Mouse (Mus musculus): Measurements from ENCODE around the gene Lrrk1. TPM values are rescaled to one million over a fixed set of nuclear protein-coding genes. Genes with fewer than 3 reads are reported as not detected.

The Lrrk1 gene
- polyA plus RNA-seq, 1 experiment from 2014 or later = 4.7 TPM

DNA sequence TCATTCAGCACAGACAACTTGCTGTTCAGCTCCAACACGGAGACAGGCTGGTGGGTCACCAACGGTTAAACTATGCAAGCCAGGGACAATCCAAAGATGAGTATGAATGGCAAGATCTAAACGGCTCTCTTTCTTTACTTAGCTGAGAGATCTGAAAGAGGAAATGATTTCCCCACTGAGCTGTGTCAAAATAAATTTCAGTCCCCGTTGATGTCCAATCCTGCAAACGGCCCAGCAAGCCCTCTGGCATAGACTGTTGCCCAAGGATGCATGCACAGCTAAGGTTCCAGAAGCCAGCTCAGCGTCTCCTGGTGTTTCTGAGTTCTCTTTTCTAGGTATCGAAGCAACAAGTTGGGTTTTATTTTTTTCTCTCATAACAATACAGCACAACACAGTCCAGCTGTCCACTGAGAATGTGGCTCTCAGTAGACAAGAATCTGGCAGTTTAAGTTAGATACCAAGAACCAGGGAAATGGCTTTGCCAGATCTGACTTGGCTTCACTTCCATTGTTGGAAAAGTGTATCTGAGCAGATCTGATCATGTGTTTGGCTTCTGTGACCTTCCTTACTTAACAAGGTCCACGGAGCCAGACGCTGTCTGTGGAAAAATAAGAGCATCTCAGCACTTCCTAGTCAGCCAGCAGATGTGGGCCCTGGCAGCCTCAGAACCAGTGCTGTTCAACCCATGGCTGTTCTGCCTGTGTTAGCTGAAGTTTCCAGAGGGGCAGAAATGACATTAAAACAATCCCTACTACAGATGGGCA is 64.7 kb downstream of the Lrrk1 start:
- Histone ChIP-seq H3K9me3 (no peaks in the 10 kb centered on the region), H3K27me3 (ENCODE audit: insufficient read depth, poor library complexity, severe bottlenecking) (no peaks in the 10 kb centered on the region), H3K36me3 (no peaks in the 10 kb centered on the region), H3K4me1 (replicated peaks) (no peaks in the 10 kb centered on the region; the same call in 1 of the 2 replicates), H3K4me3 (no peak overlapping the region), H3K27ac (no peak overlapping the region)
- 78% methylated on average over 9 of the region's 9 CpGs for WGBS
- no peak for DNase-seq (ENCODE audit: low spot score)

DNA sequence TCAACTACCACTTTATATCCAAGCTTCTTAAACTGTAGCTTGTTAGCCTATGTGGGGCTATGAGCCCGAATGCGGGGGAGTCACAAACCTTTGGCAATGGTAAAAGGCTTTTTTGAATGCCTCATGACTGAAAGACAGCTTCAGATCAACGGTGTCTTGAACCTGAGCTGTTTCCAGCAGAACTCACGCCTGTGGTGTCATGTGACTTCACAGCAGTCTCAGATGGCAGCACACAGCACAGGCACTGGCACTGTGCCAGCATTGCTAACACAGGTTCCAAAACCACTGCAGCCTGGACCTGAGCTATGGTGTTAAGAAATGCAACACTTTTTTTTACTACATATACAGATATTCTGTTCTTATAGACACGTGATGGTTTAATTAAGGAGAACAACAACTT is 67.2 kb downstream of the Lrrk1 start:
- H3K27me3 ChIP-seq (ENCODE audit: insufficient read depth, poor library complexity, severe bottlenecking) = no peaks in the 10 kb centered on the region
- DNase-seq (ENCODE audit: low spot score) = no peak
- WGBS = 76% methylated on average over 5 of the region's 5 CpGs

DNA sequence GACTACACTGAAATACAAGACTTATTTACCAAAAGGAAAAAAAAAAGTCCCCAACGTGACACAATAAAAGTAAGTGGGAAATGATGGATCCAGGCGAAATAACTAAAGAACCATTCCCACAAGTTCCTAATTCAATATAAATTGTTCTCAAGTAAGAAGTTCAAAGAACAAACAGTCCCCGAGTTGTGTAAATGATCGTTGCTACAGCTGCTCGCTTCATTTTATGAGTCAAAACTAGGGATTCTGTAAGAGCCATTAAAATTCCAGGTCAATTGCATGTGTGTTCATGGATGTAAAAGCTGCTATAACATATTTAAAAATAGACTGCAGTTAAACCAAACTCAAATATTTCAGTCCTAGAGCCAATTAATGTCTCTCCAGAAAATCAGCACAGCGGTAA is 70.0 kb downstream of the Lrrk1 start:
- Histone ChIP-seq H3K27ac (no peak overlapping the region), H3K4me1 (replicated peaks) (no peaks in the 10 kb centered on the region), H3K36me3 (no peaks in the 10 kb centered on the region), H3K27me3 (ENCODE audit: insufficient read depth, poor library complexity, severe bottlenecking) (no peaks in the 10 kb centered on the region), H3K9me3 (no peaks in the 10 kb centered on the region), H3K4me3 (no peak overlapping the region)
- DNase-seq (ENCODE audit: low spot score) = no peak
- 91% methylated on average over 6 of the region's 6 CpGs for WGBS

More for the DNA sequence above, 67.2 kb downstream of the Lrrk1 start:
- no peaks in the 10 kb centered on the region for H3K4me1 ChIP-seq (replicated peaks)
- no peak overlapping the region for H3K27ac ChIP-seq
- no peaks in the 10 kb centered on the region for H3K9me3 ChIP-seq
- H3K36me3 ChIP-seq = no peaks in the 10 kb centered on the region
- H3K4me3 ChIP-seq = no peak overlapping the region

DNA sequence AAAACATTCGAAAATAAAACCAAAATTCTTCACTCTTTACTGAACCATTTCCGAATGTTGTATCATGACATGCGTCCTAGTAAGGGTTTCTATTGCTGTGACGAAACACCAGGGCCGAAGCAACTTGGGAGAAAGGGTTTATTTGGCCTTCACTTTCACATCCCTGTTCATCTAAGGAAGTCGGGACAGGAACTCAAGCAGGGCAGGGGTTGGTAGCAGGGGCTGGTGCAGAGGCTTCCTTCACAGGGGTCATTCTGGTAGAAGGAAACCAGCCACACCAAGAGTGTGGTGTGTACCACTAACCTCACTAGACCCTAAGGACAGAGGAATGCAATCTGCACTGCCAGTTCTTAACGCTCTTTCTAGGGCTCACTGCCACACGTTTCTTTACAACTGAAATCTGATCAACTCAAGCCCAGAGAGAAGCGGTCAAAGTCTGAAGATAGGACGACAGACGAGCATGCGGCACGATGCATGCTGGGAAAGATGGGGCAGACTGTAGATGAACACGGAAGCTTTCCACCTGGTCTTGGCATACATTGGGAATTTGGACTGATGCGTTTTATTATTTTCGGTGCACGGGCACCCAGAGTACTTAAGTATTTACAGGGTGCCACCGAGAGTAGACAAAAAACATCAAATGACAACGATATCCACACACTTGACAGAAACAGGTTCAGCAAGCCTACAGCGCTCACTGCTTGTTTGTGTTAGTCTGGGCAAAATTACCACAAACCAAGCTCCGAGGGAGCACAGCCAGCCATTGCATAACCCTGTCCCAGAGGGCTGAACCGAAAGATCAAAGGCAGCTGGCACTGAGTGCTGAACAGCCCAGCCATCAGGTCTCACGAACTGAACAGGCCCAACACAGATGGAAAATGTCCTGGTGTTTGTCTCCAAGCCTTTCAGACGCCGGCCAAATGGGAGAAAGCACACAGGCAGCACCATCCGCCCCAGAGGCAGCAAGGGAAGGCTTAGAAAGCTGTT is 77.2 kb downstream of the Lrrk1 start:
- no peaks in the 10 kb centered on the region for H3K27me3 ChIP-seq (ENCODE audit: insufficient read depth, poor library complexity, severe bottlenecking)
- no peak overlapping the region for H3K27ac ChIP-seq
- H3K9me3 ChIP-seq = no peaks in the 10 kb centered on the region
- no peaks in the 10 kb centered on the region for H3K36me3 ChIP-seq
- no peak for DNase-seq (ENCODE audit: low spot score)
- H3K4me1 ChIP-seq (replicated peaks) = peaks cover 6% of the 10 kb centered on the region; the same call in 1 of the 2 replicates
- 84% methylated on average over 26 of the region's 26 CpGs for WGBS
- H3K4me3 ChIP-seq = no peak overlapping the region

DNA sequence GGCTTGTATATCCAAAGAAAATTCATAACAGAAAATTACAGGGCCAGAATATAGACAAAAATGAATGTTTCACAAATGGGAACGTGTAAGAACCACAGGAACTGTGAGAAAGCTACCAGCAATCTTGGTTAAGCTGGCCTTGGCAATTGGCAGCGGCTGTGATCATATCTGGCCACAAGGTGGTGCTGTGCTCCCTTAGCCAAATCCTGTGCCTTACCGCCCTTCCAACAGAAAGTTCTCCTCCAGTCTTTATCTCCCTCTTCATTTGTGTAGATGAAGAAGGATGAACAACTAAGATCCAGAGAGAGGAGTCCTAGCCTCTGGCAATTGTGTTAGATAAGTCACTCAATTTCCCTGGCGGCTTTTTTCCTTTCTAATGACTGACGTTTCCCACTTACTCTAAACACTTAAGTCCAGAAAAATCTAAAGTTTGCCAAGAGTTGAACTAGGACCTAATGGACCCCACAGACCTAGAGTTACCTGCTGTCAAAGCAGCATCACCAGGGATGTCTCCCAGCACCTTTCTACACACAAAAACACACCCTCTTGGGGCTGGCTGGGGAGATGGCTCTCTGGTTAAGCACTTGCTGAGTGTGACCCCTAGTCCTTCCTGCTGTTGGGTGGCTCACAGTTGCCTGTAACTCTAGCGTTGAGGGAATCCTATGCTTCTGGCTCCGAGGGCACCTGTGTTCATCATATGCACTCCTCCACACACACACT is 78.0 kb downstream of the Lrrk1 start:
- Histone ChIP-seq H3K27ac (no peak overlapping the region), H3K27me3 (ENCODE audit: insufficient read depth, poor library complexity, severe bottlenecking) (no peaks in the 10 kb centered on the region), H3K4me3 (no peak overlapping the region), H3K4me1 (replicated peaks) (peaks cover 6% of the 10 kb centered on the region; the same call in 1 of the 2 replicates), H3K9me3 (no peaks in the 10 kb centered on the region), H3K36me3 (no peaks in the 10 kb centered on the region)
- DNase-seq (ENCODE audit: low spot score) = peak; percentile 74
- WGBS = 47% methylated on average over 7 of the region's 7 CpGs

DNA sequence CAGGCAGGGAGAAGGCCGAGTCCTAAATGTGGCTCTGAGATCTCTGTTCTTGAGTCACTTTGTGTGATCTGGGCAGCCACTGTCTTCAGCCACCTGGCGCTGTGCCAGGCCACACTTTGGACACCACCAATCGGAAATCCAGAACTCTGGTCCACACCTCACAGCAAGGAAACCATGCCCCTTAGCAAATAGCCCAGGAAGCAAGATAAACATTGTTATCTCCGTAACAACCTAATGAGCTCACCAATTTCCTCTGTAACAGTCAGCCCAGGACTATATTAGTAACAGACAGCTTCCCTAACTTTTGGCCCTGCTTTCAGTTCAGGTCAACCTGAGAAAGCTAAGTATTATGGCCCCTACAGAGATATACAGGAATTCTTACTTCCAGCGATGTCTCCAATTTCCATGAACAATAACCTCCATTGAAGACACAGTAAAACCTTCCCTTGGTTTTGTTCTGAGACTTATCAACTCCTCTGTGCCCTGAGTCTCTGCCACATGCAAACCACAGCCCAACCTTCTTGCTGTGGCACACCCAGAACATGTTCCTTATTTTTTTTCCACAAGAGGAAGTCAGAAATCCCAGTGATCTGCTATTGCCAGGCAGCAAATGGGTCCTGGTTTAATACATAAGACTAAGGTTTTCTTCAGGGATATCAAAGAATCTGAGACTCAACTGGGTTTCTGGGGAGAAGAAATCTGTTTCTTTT is 78.8 kb downstream of the Lrrk1 start:
- WGBS = 80% methylated on average over 5 of the region's 5 CpGs

DNA sequence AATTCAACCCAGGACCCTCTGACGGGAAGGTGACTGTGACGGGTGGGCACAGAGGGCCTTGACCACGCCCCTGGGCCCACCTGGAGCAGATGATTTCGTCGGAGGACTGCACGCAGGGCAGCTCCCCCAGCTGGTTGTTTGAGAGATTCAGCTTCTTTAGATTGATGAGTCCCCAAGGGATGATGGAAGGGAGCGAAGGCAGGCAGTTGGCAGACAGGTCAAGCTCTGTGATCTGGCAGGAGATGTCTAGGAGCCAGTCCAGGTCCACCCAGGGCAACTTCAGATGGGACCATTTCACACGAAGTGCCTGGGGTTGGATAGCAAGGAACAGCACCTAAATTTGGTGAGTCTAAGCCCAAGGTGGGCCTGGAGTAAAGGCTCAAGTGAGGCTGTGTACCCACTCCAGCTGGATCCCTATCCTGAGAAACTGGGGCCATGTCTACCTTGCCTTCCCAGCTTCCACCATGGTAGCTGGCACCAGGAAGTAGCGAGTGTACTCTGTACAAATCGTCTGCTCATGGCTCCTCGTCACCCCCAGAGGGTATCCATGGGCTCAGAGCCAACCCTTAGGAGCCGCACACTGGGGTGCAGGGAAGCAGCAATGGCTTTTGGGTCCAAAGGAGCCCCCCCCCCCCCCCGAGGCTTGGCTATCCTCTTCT is 79.4 kb downstream of the Lrrk1 start:
- Histone ChIP-seq H3K4me3 (no peak overlapping the region), H3K4me1 (replicated peaks) (peaks cover 6% of the 10 kb centered on the region; the same call in 1 of the 2 replicates), H3K9me3 (no peaks in the 10 kb centered on the region), H3K27me3 (ENCODE audit: insufficient read depth, poor library complexity, severe bottlenecking) (no peaks in the 10 kb centered on the region), H3K36me3 (no peaks in the 10 kb centered on the region), H3K27ac (no peak overlapping the region)
- no peak for DNase-seq (ENCODE audit: low spot score)
- WGBS = 78% methylated on average over 13 of the region's 13 CpGs

More for the DNA sequence above, 78.8 kb downstream of the Lrrk1 start:
- no peaks in the 10 kb centered on the region for H3K9me3 ChIP-seq
- DNase-seq (ENCODE audit: low spot score) = no peak
- no peaks in the 10 kb centered on the region for H3K36me3 ChIP-seq
- no peak overlapping the region for H3K27ac ChIP-seq
- H3K4me1 ChIP-seq (replicated peaks) = peaks cover 6% of the 10 kb centered on the region; the same call in 1 of the 2 replicates
- no peaks in the 10 kb centered on the region for H3K27me3 ChIP-seq (ENCODE audit: insufficient read depth, poor library complexity, severe bottlenecking)
- no peak overlapping the region for H3K4me3 ChIP-seq

DNA sequence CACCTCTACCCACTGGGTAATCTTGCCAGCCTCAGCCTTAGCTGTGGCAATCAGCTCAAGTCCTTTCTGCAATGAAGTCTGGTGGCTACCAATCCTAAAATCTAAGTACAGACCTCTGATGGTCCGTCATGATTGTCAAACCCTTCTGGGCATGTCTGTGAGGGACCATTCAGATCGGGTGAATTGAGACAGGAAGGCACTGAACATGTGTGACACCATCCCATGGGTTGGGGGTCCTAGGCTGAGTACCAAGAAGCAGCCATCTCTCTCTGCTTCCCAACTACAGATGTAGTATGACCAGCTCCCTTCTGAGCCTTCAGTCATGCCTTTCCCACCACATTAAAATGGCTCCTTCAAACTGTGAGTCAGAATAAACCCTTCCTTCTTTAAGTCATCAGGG is 80.4 kb downstream of the Lrrk1 start:
- no peak for DNase-seq (ENCODE audit: low spot score)
- no peaks in the 10 kb centered on the region for H3K36me3 ChIP-seq
- H3K4me1 ChIP-seq (replicated peaks) = peaks cover 6% of the 10 kb centered on the region; the same call in 1 of the 2 replicates
- H3K27ac ChIP-seq = no peak overlapping the region
- WGBS = 83% methylated on average over 2 of the region's 2 CpGs
- no peak overlapping the region for H3K4me3 ChIP-seq
- no peaks in the 10 kb centered on the region for H3K27me3 ChIP-seq (ENCODE audit: insufficient read depth, poor library complexity, severe bottlenecking)
- no peaks in the 10 kb centered on the region for H3K9me3 ChIP-seq

DNA sequence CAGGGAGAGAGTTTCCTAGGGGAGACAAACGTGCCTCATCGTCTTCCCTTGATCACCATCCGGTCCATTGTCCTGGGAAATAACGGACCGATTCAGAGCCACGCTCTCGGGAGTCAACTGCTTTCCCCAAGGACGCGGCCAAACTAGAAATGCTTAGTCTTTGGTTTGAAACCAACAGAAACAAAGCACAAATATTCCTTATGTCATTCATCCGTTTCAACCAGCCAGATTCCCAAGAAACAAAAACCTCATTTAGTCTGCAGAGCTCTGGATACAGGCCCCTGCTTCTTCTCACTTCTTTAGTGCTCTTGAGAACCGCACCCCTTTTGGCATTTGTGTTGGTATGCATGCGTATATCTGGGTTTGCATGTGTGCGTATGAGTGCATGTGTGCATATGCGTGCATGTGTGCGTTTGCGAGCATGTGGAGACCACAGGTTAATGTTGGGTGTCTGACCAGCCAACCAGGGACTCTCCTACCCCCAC is 82.4 kb downstream of the Lrrk1 start:
- Histone ChIP-seq H3K27ac (no peak overlapping the region), H3K4me3 (no peak overlapping the region), H3K9me3 (no peaks in the 10 kb centered on the region), H3K36me3 (no peaks in the 10 kb centered on the region), H3K27me3 (ENCODE audit: insufficient read depth, poor library complexity, severe bottlenecking) (no peaks in the 10 kb centered on the region), H3K4me1 (replicated peaks) (peaks cover 6% of the 10 kb centered on the region; the same call in 1 of the 2 replicates)
- WGBS = 87% methylated on average over 16 of the region's 16 CpGs
- DNase-seq (ENCODE audit: low spot score) = no peak

DNA sequence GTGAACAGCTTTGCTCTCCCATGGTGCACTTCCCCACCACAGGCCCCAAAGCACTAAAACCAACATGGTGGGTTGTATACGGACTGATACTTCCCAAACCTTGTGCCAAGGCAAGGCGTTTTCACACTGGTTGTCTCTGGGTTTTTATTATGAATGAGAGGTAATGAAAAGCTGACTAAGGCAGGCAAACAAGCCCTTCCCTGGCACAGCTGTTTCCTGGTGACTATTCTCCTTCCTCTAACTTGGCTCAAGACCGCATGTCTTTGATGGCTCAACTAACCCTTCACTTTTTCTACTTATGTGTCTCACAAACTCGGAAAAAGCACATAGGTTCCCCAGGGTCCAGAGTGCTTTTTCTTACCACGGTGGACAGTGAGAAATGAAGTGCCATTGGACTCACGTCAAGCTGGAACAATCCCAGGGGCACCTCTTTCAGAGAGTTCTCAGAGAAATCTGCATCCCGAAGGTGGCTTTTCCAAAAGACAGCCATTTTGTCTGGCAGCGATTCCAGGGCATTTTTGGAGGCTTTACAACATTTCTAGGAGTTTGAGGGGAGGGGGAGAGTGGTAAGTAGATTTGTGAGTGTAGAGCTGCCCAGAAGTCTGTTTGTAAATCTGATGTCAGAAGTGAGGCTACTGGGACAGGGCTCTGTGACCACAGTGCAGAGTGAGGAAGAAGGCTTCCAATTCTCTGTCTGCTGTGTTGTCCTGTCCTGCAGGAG is 83.0 kb downstream of the Lrrk1 start:
- no peak overlapping the region for H3K4me3 ChIP-seq
- peaks cover 6% of the 10 kb centered on the region; the same call in 1 of the 2 replicates for H3K4me1 ChIP-seq (replicated peaks)
- no peak overlapping the region for H3K27ac ChIP-seq
- H3K36me3 ChIP-seq = no peaks in the 10 kb centered on the region
- DNase-seq (ENCODE audit: low spot score) = no peak
- WGBS = 90% methylated on average over 8 of the region's 8 CpGs
- H3K9me3 ChIP-seq = no peaks in the 10 kb centered on the region
- no peaks in the 10 kb centered on the region for H3K27me3 ChIP-seq (ENCODE audit: insufficient read depth, poor library complexity, severe bottlenecking)
